Mouse (Mus musculus) CH12.LX (cell line): Measurements from ENCODE around the gene Bpifc. TPM values are rescaled to one million over a fixed set of nuclear protein-coding genes. Genes with fewer than 3 reads are reported as not detected.

Source experiments
- DNase-seq: peaks from one replicate; pipeline ENCODE4 v3.0.0-alpha.2; 2013; ENCODE audit errors: extremely low read depth
- H3K27ac ChIP-seq: 2 replicates; pipeline ENCODE4 v1.5.1; 2012; ENCODE audit warnings: low read depth, mild to moderate bottlenecking, control low read depth, moderate library complexity; ENCODE audit not compliant: insufficient read depth
- H3K27me3 ChIP-seq: replicated peaks from 2 replicates; pipeline ENCODE3; 2012; ENCODE audit warnings: inconsistent platforms
- H3K36me3 ChIP-seq, 2 experiments: replicated peaks in 1 of 2; 2 replicates each; pipeline versions ENCODE3 to v1.6.1; 2012; ENCODE audit warnings: inconsistent platforms in 1 of 2, low read length in 1 of 2, mild to moderate bottlenecking in 1 of 2, mixed read lengths in 1 of 2, moderate library complexity in 1 of 2; ENCODE audit not compliant: control insufficient read depth in 1 of 2, insufficient read depth in 1 of 2
- H3K4me1 ChIP-seq, 2 experiments: 2 replicates each; pipeline ENCODE4 v1.6.1; 2012; ENCODE audit warnings: inconsistent platforms in 1 of 2, moderate library complexity in 1 of 2; ENCODE audit not compliant: insufficient read depth in 2 of 2, control insufficient read depth in 1 of 2
- H3K4me2 ChIP-seq: 2 replicates; pipeline ENCODE4 v1.6.1; 2012; ENCODE audit warnings: low read depth, mild to moderate bottlenecking, control low read depth; ENCODE audit not compliant: poor library complexity, insufficient read depth, severe bottlenecking
- H3K4me3 ChIP-seq, 3 experiments: fragments of 150-350 bp in 1 of 3; sonication (generic) in 1 of 3; replicated peaks in 1 of 3; 2 replicates each; pipeline versions ENCODE3 to v1.5.1; 2011 to 2012; ENCODE audit warnings: low read depth in 2 of 3, low read length in 2 of 3, mild to moderate bottlenecking in 2 of 3, moderate library complexity in 2 of 3, control low read depth in 1 of 3, improper control_type of control experiment in 1 of 3, inconsistent platforms in 1 of 3, mixed read lengths in 1 of 3; ENCODE audit not compliant: poor library complexity in 1 of 3
- H3K79me2 ChIP-seq: replicated peaks from 2 replicates; pipeline ENCODE4 v1.6.1; 2012; ENCODE audit warnings: mild to moderate bottlenecking, moderate library complexity; ENCODE audit not compliant: control insufficient read depth, poor library complexity, insufficient read depth, severe bottlenecking; ENCODE audit errors: extremely low read depth
- H3K9ac ChIP-seq: 2 replicates; pipeline ENCODE4 v1.6.1; 2012; ENCODE audit warnings: low read depth, mild to moderate bottlenecking, control low read depth, moderate library complexity; ENCODE audit not compliant: insufficient read depth
- H3K9me3 ChIP-seq: replicated peaks from 2 replicates; pipeline ENCODE3; 2012; ENCODE audit warnings: low read length, inconsistent platforms, mixed read lengths
- BHLHE40 ChIP-seq: IDR thresholded peaks from 2 replicates; pipeline ENCODE4 v1.6.1; 2011; ENCODE audit warnings: mild to moderate bottlenecking, low read depth, low read length, improper control_type of control experiment
- CHD1 ChIP-seq: IDR thresholded peaks from 2 replicates; pipeline ENCODE4 v1.6.1; 2012; ENCODE audit warnings: low read depth, low read length, improper control_type of control experiment, inconsistent platforms
- CTCF ChIP-seq, 2 experiments: IDR thresholded peaks in 1 of 2; conservative IDR thresholded peaks in 1 of 2; 2 replicates each; pipeline ENCODE4 v1.5.1; 2011 to 2012; ENCODE audit warnings: low read depth in 2 of 2, low read length in 2 of 2, improper control_type of control experiment in 1 of 2, inconsistent platforms in 1 of 2, mild to moderate bottlenecking in 1 of 2, moderate library complexity in 1 of 2
- ELF1 ChIP-seq: IDR thresholded peaks from 2 replicates; pipeline ENCODE4 v1.6.1; 2014; ENCODE audit warnings: low read depth, mild to moderate bottlenecking, inconsistent platforms, low read length, improper control_type of control experiment
- EP300 ChIP-seq: IDR thresholded peaks from 2 replicates; pipeline ENCODE4 v1.6.1; 2011; ENCODE audit warnings: low read length, improper control_type of control experiment
- ETS1 ChIP-seq: conservative IDR thresholded peaks from 2 replicates; pipeline ENCODE4 v1.6.1; 2012; ENCODE audit warnings: low read depth, mild to moderate bottlenecking, inconsistent platforms, low read length, improper control_type of control experiment, moderate library complexity
- GABPA ChIP-seq: IDR thresholded peaks from 2 replicates; pipeline ENCODE4 v1.6.1; 2012; ENCODE audit warnings: low read depth, low read length, improper control_type of control experiment, inconsistent platforms; ENCODE audit not compliant: insufficient replicate concordance
- HCFC1 ChIP-seq: IDR thresholded peaks from 2 replicates; pipeline ENCODE4 v1.6.1; 2012; ENCODE audit warnings: low read depth, mild to moderate bottlenecking, inconsistent platforms, low read length, improper control_type of control experiment
- JUND ChIP-seq: conservative IDR thresholded peaks from 2 replicates; pipeline ENCODE4 v1.6.1; 2011; ENCODE audit warnings: low read depth, low read length, improper control_type of control experiment
- MAFK ChIP-seq: IDR thresholded peaks from 2 replicates; pipeline ENCODE4 v1.6.1; 2011; ENCODE audit warnings: low read length, improper control_type of control experiment; ENCODE audit not compliant: insufficient replicate concordance
- MAX ChIP-seq: IDR thresholded peaks from 2 replicates; pipeline ENCODE4 v1.6.1; 2011; ENCODE audit warnings: low read length, improper control_type of control experiment
- MAZ ChIP-seq: IDR thresholded peaks from 2 replicates; pipeline ENCODE4 v1.6.1; 2012; ENCODE audit warnings: low read depth, mild to moderate bottlenecking, inconsistent platforms, low read length, improper control_type of control experiment, moderate library complexity
- MEF2A ChIP-seq: IDR thresholded peaks from 2 replicates; pipeline ENCODE4 v1.6.1; 2014; ENCODE audit warnings: low read depth, mild to moderate bottlenecking, inconsistent platforms, low read length, improper control_type of control experiment, borderline replicate concordance
- MYC ChIP-seq: IDR thresholded peaks from 2 replicates; pipeline ENCODE4 v1.6.1; 2011; ENCODE audit warnings: low read depth, mild to moderate bottlenecking, improper control_type of control experiment, low read length
- NRF1 ChIP-seq: IDR thresholded peaks from 2 replicates; pipeline ENCODE4 v1.6.1; 2014; ENCODE audit warnings: low read depth, mild to moderate bottlenecking, inconsistent platforms, low read length, improper control_type of control experiment, moderate library complexity
- PAX5 ChIP-seq: IDR thresholded peaks from 2 replicates; pipeline ENCODE4 v1.6.1; 2012; ENCODE audit warnings: low read length, inconsistent platforms, mixed read lengths
- POLR2A ChIP-seq: IDR thresholded peaks from 2 replicates; pipeline ENCODE4 v1.6.1; 2011; ENCODE audit warnings: low read depth, mild to moderate bottlenecking, improper control_type of control experiment, low read length
- RAD21 ChIP-seq: IDR thresholded peaks from 2 replicates; pipeline ENCODE4 v1.6.1; 2011; ENCODE audit warnings: low read depth, mild to moderate bottlenecking, low read length, improper control_type of control experiment, moderate library complexity
- RCOR1 ChIP-seq: conservative IDR thresholded peaks from 2 replicates; pipeline ENCODE4 v1.6.1; 2012; ENCODE audit warnings: low read depth, mild to moderate bottlenecking, inconsistent platforms, low read length, improper control_type of control experiment
- SMC3 ChIP-seq: IDR thresholded peaks from 2 replicates; pipeline ENCODE4 v1.6.1; 2011; ENCODE audit warnings: low read depth, low read length, improper control_type of control experiment
- TBP ChIP-seq: conservative IDR thresholded peaks from 2 replicates; pipeline ENCODE4 v1.6.1; 2011; ENCODE audit warnings: low read depth, low read length, improper control_type of control experiment
- TCF12 ChIP-seq: IDR thresholded peaks from 2 replicates; pipeline ENCODE4 v1.6.1; 2014; ENCODE audit warnings: low read depth, mild to moderate bottlenecking, inconsistent platforms, low read length, improper control_type of control experiment
- UBTF ChIP-seq: IDR thresholded peaks from 2 replicates; pipeline ENCODE4 v1.6.1; 2012; ENCODE audit warnings: low read depth, mild to moderate bottlenecking, inconsistent platforms, low read length, improper control_type of control experiment, moderate library complexity
- USF1 ChIP-seq: IDR thresholded peaks from 2 replicates; pipeline ENCODE4 v1.6.1; 2014; ENCODE audit warnings: low read depth, mild to moderate bottlenecking, inconsistent platforms, low read length, improper control_type of control experiment
- USF2 ChIP-seq: conservative IDR thresholded peaks from 2 replicates; pipeline ENCODE4 v1.6.1; 2011; ENCODE audit warnings: low read depth, low read length, improper control_type of control experiment
- ZC3H11A ChIP-seq: IDR thresholded peaks from 2 replicates; pipeline ENCODE4 v1.6.1; 2012; ENCODE audit warnings: low read depth, mild to moderate bottlenecking, inconsistent platforms, low read length, improper control_type of control experiment
- dilution Hi-C: fragments of 300-500 bp; cut with MboI; formaldehyde crosslinking; loops from 2 replicates; pipeline ENCODE4 v1.14.3; 2020; ENCODE audit warnings: low sequenced_read_pairs; ENCODE audit not compliant: extremely low pct_unique_long_range_greater_than_20kb, extremely low pct_ligation_motif_present
- in situ Hi-C: fragments of 300-500 bp; cut with MboI; formaldehyde crosslinking; loops from 3 replicates; pipeline ENCODE4 v1.14.3; 2019; ENCODE audit warnings: low sequenced_read_pairs, low pct_ligation_motif_present, low pct_unique_long_range_greater_than_20kb, mixed read lengths
- polyA plus RNA-seq: library from polyadenylated mRNA; unstranded; fragments of >175 nt; gene quantifications from 2 replicates; pipeline ENCODE4 v1.2.1, GENCODE M21; 2012; ENCODE audit warnings: low read depth; ENCODE audit not compliant: insufficient read length
- total RNA-seq, 2 experiments: library from RNA; depleted of rRNA; stranded (reverse); fragments of 300-350 nt in 1 of 2; fragments of >200 nt in 1 of 2; gene quantifications; 2 replicates each; pipeline ENCODE4 v1.2.3; 2012 to 2014

The Bpifc gene
- total and polyA plus RNA-seq, 3 experiments = not detected

DNA sequence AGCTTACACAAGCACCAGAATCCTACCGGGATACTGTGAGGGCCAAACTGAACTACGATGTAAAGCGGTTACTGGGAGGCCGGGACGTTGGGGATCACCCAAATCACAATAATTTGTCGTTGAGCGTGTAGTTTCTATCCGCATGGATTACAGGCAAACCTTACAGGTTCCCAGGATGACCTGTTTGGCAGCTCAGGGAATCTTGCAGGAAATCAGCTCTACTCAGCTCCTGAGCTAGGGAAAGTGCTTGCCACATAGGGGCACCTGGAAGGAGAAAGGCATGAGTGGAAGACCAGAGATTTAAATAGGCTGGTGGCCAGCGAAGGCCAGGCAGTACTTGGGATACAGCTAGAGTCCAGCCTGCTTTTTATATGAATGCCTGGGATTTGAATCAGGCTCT lies 17.9 kb downstream of the Bpifc start:
- dilution Hi-C loops = no loop called here
- H3K27me3 ChIP-seq = peaks cover 2% of the 10 kb centered on the region
- H3K9me3 ChIP-seq = no peaks in the 10 kb centered on the region
- H3K4me3 ChIP-seq = no peak overlapping the region
- H3K4me1 ChIP-seq = no peaks in the 10 kb centered on the region
- in situ Hi-C loops = no loop called here
- no peak for TF ChIP-seq EP300
- TF ChIP-seq POLR2A = no peak
- TF ChIP-seq RAD21 = no peak
- no peak for TF ChIP-seq ZC3H11A
- TF ChIP-seq MYC = no peak
- no peak for TF ChIP-seq JUND
- TF ChIP-seq HCFC1 = no peak
- no peak for TF ChIP-seq PAX5
- no peak for TF ChIP-seq SMC3
- TF ChIP-seq, all 38 proteins: peak for 0
- Histone ChIP-seq H3K79me2 (no peaks in the 10 kb centered on the region), H3K27ac (no peak overlapping the region), H3K36me3 (no peaks in the 10 kb centered on the region), H3K9ac (no peak overlapping the region), H3K4me2 (no peak overlapping the region)
- no peak for DNase-seq

DNA sequence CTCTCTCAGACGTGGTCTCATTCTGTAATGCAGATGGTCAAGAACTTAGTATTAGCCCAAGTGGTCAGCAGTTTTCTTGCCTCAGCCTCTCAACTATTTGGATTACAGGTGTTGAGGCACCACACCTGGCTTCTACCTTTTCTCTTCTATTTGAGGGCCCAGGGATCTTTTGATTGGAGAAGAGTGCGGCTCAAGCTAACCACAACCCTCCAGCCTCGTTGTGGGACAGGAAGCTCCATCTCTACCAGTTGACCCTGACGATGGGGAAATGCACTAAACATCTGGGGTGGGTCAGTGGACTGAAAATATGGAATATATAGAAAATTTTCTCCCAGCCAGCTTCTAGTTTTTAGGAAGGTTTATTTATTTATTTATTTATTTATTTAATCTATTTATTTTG lies 19.3 kb downstream of the Bpifc start:
- no peaks in the 10 kb centered on the region for H3K36me3 ChIP-seq
- no peak for DNase-seq
- TF ChIP-seq GABPA (no peak), PAX5 (no peak), MAFK (no peak), ETS1 (no peak), HCFC1 (no peak), ELF1 (no peak)
- TF ChIP-seq, all 38 proteins: peak for 0
- in situ Hi-C loops = no loop called here
- dilution Hi-C loops = no loop called here
- H3K27me3 ChIP-seq = peaks cover 2% of the 10 kb centered on the region
- no peak overlapping the region for H3K9ac ChIP-seq
- no peaks in the 10 kb centered on the region for H3K4me1 ChIP-seq
- no peak overlapping the region for H3K4me3 ChIP-seq
- no peaks in the 10 kb centered on the region for H3K79me2 ChIP-seq
- no peak overlapping the region for H3K4me2 ChIP-seq
- H3K9me3 ChIP-seq = no peaks in the 10 kb centered on the region
- H3K27ac ChIP-seq = no peak overlapping the region

DNA sequence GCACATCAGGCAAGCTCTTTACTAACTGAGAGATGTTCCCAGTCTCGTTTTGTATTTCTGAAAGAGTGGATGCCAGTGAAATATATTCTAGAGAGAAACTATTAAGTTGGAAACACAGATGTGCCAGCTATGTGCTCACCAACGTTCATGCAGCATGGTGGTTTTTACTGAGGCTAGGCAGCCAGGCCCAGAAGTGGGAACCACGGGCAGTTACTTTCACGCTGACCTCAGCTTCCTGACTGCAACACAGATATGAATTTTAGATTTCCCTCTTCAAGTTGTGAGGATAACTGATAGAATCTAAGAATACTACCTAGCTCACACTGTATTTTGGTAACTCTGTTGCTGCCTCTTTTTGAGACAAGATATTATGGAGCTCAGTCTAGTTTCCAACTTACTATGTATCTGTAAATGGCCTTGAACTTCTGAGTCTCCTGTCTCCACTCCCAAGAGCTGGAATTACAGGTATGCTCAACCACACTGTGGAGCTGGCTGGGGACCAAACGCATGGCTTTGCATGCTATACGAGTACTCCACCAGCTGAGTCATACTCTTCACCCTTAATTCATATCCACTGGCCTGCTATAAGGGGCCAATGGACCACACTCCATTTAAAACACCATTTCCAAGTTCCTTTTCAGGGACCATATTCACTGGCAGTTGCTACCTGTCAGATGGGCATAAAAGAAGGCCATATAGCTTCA lies 22.1 kb downstream of the Bpifc start:
- Histone ChIP-seq H3K4me1 (no peaks in the 10 kb centered on the region), H3K4me3 (no peak overlapping the region), H3K79me2 (no peaks in the 10 kb centered on the region), H3K9me3 (no peaks in the 10 kb centered on the region), H3K9ac (no peak overlapping the region), H3K4me2 (no peak overlapping the region), H3K36me3 (no peaks in the 10 kb centered on the region), H3K27ac (no peak overlapping the region), H3K27me3 (peaks cover 2% of the 10 kb centered on the region)
- DNase-seq = no peak
- dilution Hi-C loops = no loop called here
- in situ Hi-C loops = no loop called here
- no peak for TF ChIP-seq MAX
- no peak for TF ChIP-seq EP300
- TF ChIP-seq NRF1 = no peak
- TF ChIP-seq GABPA = no peak
- TF ChIP-seq MAZ = no peak
- TF ChIP-seq TCF12 = no peak
- no peak for TF ChIP-seq PAX5
- TF ChIP-seq MAFK = no peak
- TF ChIP-seq CTCF (conservative IDR thresholded peaks at IDR 0.05 in 1 of 2, IDR thresholded peaks at IDR 0.05 in 1 of 2; ENCODE audit: low read depth in 2 of 2, low read length in 2 of 2) = no peak
- no peak for TF ChIP-seq TBP
- no peak for TF ChIP-seq HCFC1
- no peak for TF ChIP-seq BHLHE40
- no peak for TF ChIP-seq UBTF
- no peak for TF ChIP-seq USF2
- no peak for TF ChIP-seq RCOR1
- TF ChIP-seq MEF2A = no peak
- no peak for TF ChIP-seq CHD1
- no peak for TF ChIP-seq USF1
